Mouse (Mus musculus): Measurements from ENCODE around the gene Ccdc88b.
A peak's percentile ranks its signal among the peaks of the same experiment; 100 is the strongest.

The Ccdc88b gene

DNA sequence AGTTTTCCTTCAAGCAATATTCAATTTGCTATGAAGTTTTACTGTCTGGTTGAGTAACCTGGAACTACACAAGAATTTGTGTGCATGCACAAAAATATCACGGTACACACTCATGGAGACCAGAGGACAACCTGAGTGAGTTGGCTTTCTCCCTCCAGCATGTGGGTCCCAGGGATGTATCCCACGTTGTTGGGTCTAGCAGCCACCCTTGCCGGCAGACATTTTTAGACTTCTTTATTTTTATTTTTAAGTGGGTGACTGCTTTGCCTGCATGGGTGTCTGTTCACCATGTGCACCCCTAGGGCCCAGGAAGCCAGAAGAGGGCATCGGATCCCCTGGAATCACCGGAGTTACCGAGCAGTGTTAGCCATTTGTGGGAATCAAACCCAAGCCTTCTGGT, 32.6 kb downstream of the Ccdc88b start:
- no peak for DNase-seq

GRCm38 (mm10) chr19:6820538-6821195, 37.3 kb downstream of the Ccdc88b start:
- DNase-seq: no peak

- DNase-seq: no peak
Observed at GRCm38 (mm10) chr19:6819143-6819827, 38.7 kb downstream of the Ccdc88b start.

GRCm38 (mm10) chr19:6814958-6815357, 43.1 kb downstream of the Ccdc88b start:
- DNase-seq: no peak

DNA sequence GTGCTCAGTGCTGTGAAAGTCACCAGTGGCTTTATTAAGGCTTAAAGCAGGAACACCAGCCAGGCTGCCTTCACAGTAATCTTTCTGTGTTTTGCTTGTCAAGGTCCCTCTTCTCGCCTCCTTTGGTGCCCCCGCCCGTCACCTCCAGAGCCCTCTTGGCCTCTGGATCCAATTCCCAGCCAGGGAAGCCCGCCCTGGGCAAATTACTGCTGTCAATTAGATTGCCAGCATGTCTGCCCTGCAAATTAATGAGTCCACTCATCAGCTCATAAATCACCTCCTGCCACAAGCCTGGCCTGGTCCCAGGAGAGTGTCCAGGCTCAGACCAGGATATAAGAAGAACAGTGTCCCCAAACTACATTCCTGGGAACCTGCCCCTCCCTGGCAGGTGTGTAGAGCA, 43.6 kb downstream of the Ccdc88b start:
- DNase-seq: peak in 1 of 2 experiments; percentile 44

All from kidney, postnatal 4 days (tissue).